Mouse (Mus musculus): Measurements from ENCODE around the gene Ccdc149.

The Ccdc149 gene

GRCm38 (mm10) chr5:52375847-52376246 is 95.5 kb downstream of the Ccdc149 start:
- no peak for DNase-seq (ENCODE audit: low read depth, low spot score)

DNA sequence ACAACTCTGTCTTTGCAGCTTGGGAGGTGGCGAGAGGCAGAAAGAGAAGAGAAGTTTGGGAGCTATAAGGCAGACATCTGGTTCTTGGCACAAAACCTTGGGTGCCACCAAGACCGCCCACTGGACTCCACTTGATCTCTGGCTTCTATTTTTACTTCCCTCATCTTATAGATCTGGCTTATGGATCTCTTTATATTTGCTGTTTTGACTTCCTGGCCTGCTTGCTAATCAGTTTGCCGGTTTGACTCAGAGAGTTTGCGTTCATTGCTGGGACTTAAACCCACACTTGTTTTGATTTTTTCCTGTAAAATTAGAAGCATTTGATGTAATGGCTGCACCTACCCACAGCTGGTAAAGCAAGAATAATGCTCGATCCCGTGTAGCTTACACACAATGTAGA is 100.4 kb downstream of the Ccdc149 start:
- DNase-seq (ENCODE audit: low read depth, low spot score), result no peak

- DNase-seq (ENCODE audit: low read depth, low spot score), result no peak
Observed at GRCm38 (mm10) chr5:52367866-52368840, 103.2 kb downstream of the Ccdc149 start.

DNA sequence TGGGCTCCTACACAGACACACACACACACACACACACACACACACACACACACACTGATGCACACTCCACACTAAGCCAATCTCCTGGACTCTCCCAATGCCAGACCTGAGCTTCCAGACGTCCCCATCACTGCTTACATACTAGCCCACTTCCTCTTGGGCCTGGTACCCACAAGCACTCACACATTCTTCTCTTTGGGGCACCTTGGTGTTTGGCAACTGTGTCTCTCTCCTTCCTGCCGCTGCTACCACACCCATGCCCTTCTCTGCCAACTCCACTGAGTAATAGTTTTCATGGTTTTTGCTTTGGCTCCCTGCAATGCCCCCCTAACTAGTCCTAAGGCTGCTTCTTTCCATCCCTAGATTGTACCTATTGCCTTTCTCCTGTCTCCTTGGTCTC is 104.7 kb downstream of the Ccdc149 start:
- peak; percentile 59 for DNase-seq (ENCODE audit: low read depth, low spot score)

GRCm38 (mm10) chr5:52365930-52366329 is 105.4 kb downstream of the Ccdc149 start:
- peak; percentile 74 for DNase-seq (ENCODE audit: low read depth, low spot score)

GRCm38 (mm10) chr5:52364521-52364920 is 106.8 kb downstream of the Ccdc149 start:
- DNase-seq (ENCODE audit: low read depth, low spot score), result peak; percentile 42

- DNase-seq (ENCODE audit: low read depth, low spot score), result peak; percentile 89
Observed at GRCm38 (mm10) chr5:52363468-52364150, 107.7 kb downstream of the Ccdc149 start, which contains the start of gene Sod3. TSS of gene Sod3 (plus strand) at chr5:52363791.

DNA sequence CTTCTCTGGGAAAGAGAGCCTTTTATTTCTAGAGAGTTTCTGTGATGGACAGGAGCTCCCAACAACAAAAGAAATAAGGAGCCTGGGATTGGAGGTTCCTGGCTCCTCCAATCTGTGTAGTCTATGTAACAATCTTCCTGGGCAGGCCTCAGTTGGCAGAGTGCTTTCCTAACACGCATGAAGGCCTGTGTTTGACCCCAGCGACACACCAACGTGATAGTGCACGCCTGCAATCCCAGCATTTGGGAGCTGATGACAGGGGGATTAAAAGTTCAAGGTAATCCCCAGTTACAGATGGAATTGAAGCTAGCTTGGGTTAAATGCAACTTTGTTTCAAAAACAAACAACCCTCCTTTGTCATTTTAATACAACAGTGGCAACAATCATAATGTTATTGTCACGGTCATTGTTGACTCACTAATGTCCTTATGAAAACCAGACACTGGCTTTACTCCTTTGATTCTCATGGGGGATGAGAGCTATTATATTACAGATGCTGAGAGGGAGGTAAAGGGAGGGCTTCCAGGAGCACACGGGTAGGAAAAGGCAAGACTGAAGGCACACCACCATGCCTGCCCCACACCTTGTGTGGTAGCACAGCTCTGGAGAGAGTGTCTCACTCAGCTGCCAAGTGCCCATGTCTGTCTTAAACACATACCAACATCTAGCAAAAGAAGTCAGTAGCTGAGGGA is 108.4 kb downstream of the Ccdc149 start:
- peak; percentile 47 for DNase-seq (ENCODE audit: low read depth, low spot score)

- no peak for DNase-seq (ENCODE audit: low read depth, low spot score)
Observed at GRCm38 (mm10) chr5:52360286-52361049, 110.9 kb downstream of the Ccdc149 start.

DNA sequence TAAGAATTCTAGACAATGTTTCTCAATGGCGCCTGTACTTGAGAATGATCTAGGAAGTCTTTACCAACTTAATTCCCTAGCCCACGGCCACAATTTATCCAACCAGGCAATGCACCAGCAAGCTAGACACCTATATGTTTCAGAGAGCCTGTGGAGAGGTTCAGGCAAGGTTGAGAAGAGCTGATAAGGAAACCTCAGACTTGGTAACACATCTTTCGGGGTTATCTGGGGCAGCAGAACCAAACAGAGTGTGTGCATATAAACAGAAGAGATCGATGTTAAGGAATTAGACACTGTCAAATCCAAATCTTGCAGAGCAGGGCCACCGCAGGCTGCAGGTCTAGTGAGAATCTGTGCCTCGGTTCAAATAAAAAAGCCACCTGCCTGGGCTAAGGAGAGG is 113.2 kb downstream of the Ccdc149 start:
- DNase-seq (ENCODE audit: low read depth, low spot score), result no peak

DNA sequence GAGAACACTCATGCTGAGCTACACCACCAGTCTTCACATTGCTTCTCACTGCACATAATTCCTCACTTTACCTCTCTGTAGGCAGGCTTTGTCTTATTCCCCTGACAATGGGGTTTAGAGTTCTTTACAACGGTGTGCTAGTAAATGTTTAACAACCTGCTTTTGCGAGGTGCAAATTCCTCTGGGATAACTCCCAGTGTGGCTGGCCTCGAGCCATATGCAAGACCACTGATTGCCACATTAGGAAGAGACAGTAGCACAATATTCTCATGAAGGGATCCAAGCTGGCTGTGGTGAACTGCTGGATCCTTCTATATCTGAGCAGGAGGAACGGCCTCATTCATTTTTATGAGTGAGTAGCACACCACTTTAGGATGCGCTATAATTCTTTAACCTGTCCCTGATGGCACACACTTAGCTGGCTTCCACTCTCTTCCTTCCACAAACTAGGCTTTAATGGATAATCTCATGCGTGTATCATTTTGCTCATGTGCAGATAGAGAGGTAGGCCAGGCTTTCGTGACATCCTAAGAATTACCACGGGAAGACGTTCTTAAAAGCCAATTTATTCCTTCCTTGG is 114.1 kb downstream of the Ccdc149 start:
- no peak for DNase-seq (ENCODE audit: low read depth, low spot score)

DNA sequence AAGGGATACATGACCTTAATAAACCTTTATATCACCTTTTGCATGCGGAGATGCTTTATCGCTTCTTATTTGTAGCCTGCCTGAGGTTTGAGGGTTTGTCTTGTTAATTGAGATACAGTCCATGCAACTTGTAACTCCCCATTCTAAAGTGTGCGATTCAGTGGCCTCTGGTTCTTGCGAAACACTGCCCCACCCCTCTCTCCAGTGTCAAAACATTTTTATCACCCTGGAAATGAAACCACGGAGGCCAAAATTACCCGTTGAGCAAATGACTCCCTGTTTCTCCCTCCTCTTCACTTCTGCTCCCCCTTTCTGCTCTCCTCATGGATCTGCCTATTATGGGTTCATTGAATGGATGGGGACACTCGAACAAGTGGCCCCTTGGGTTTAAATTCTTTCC is 115.7 kb downstream of the Ccdc149 start:
- peak; percentile 35 for DNase-seq (ENCODE audit: low read depth, low spot score)

GRCm38 (mm10) chr5:52354441-52354840 is 116.9 kb downstream of the Ccdc149 start:
- no peak for DNase-seq (ENCODE audit: low read depth, low spot score)

GRCm38 (mm10) chr5:52352730-52353129 is 118.6 kb downstream of the Ccdc149 start:
- no peak for DNase-seq (ENCODE audit: low read depth, low spot score)

DNA sequence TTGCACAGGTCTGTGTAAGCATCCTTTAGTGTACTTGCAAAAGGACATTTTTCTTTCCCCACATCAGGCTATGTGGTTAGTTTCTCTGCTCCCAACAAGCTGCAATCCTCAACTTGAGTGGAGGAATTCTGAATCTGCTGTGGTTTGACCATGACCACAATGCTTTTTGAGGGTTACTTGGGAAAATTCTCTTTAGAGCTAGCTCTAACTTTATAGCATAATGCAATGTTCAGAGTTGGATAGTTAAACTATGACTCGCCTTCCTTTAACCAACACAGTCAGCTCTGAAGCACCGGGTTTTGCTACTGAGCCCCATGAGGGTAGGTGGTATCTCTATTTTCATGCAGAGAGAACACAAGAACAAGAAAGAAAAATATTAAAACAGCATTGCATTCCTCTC is 119.8 kb downstream of the Ccdc149 start:
- DNase-seq (ENCODE audit: low read depth, low spot score), result peak; percentile 92

DNA sequence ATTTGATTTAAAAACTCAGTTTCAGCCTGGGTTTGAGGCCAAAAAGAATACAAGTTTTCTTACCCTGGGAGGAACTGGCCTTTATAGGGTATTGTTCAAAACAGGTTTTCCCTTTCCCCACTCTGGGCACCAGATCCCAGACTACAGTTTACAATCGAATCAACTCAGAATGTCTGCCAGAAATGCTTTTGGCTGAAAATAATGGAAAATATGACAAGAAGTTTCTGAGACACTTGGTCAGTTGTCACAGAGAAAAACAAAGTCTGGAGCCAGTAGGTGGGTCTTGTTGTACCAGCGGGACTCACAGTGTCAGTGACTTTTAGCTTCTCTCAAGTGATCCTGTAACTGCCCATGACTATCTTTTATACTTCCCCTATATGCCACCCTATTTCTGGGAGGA is 120.9 kb downstream of the Ccdc149 start:
- peak; percentile 26 for DNase-seq (ENCODE audit: low read depth, low spot score)

DNA sequence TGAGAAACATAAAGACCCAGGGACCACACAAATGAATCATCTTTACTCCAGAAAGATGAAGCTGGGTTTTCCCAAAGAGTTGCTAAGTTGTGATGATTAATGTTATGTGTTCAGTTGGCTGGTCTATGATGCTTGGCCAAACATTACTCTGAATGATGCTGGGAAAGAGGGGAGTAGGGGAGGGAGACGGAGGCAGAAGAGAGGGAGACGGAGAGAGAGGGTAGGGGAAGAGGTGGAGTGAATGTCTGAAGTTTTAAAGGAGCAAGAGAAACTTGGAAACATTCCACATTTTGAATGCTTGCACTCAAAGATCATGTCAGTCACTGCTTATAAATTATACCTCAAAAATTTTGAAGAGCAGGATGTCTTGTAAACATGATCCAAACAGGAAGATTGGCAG is 124.4 kb downstream of the Ccdc149 start:
- peak; percentile 82 for DNase-seq (ENCODE audit: low read depth, low spot score)

DNA sequence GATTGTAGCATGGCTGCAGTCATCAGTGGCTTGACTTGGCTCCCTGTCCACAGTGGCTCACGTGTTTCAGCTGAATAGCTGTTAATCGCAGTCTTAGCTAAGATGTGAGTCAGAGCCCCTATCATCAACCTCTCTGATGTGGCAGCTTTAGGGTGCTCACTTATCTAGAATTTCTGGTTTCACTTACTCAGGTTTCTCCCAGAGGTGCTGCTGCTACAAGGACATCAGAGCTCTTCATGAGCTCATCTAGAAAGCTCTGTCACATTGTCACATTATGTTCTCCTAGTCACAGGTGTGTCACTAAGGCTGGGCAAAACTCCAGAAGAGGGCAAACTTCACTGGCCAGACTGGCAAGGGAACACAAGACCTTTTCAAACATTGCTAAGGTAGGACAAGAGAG is 132.2 kb downstream of the Ccdc149 start:
- DNase-seq (ENCODE audit: low read depth, low spot score), result peak; percentile 46

- peak; percentile 60 for DNase-seq (ENCODE audit: low read depth, low spot score)
Observed at GRCm38 (mm10) chr5:52335590-52335989, 135.7 kb downstream of the Ccdc149 start.

- DNase-seq (ENCODE audit: low read depth, low spot score), result no peak
Observed at GRCm38 (mm10) chr5:52332120-52332519, 139.2 kb downstream of the Ccdc149 start.
